Mouse (Mus musculus) heart, postnatal 0 days (tissue): ENCODE data around the gene 1700092M07Rik. TPM values are rescaled to one million over a fixed set of nuclear protein-coding genes. Genes with fewer than 3 reads are reported as not detected.

Experiments used
- ATAC-seq: fragments of 200-750 bp; cut with Nextera tagmentation; 2 replicates; pipeline ENCODE4 v1.8.0; 2017; ENCODE audit warnings: low read depth, moderate number of reproducible peaks, moderate library complexity; ENCODE audit not compliant: insufficient read depth
- DNase-seq: peaks from one replicate; pipeline ENCODE4 v3.0.0-alpha.2; 2016; ENCODE audit warnings: low spot score
- H3K27ac ChIP-seq: fragments of 300-500 bp; sonication (generic); 2 replicates; pipeline ENCODE4 v1.5.1; 2014; ENCODE audit warnings: low read depth, mild to moderate bottlenecking
- H3K27me3 ChIP-seq: fragments of 300-500 bp; sonication (generic); 2 replicates; pipeline ENCODE4 v1.6.1; 2014; ENCODE audit warnings: low read length, mixed read lengths; ENCODE audit not compliant: control insufficient read depth, insufficient read depth
- H3K36me3 ChIP-seq: fragments of 300-500 bp; sonication (generic); replicated peaks from 2 replicates; pipeline ENCODE4 v1.6.1; 2014; ENCODE audit warnings: low read length, mixed read lengths; ENCODE audit not compliant: control insufficient read depth, insufficient read depth
- H3K4me1 ChIP-seq: fragments of 300-500 bp; sonication (generic); 2 replicates; pipeline ENCODE4 v1.6.1; 2014; ENCODE audit warnings: antibody characterized with exemption; ENCODE audit not compliant: control insufficient read depth, insufficient read depth
- H3K4me2 ChIP-seq: fragments of 300-500 bp; sonication (generic); 2 replicates; pipeline ENCODE4 v1.6.1; 2014; ENCODE audit warnings: low read depth, mild to moderate bottlenecking, low read length, moderate library complexity
- H3K4me3 ChIP-seq: fragments of 300-500 bp; sonication (generic); 2 replicates; pipeline ENCODE4 v1.5.1; 2014; ENCODE audit warnings: low read depth, low read length
- H3K9ac ChIP-seq: fragments of 300-500 bp; sonication (generic); replicated peaks from 2 replicates; pipeline ENCODE4 v1.6.1; 2014; ENCODE audit warnings: low read depth, low read length, mixed read lengths
- H3K9me3 ChIP-seq: fragments of 300-500 bp; sonication (generic); replicated peaks from 2 replicates; pipeline ENCODE4 v1.6.1; 2016; ENCODE audit warnings: low read length; ENCODE audit not compliant: control insufficient read depth
- CTCF ChIP-seq: IDR thresholded peaks from 2 replicates; pipeline ENCODE4 v1.5.1; 2016; ENCODE audit warnings: antibody characterized with exemption, control low read depth, low read depth
- EP300 ChIP-seq: IDR thresholded peaks from 2 replicates; pipeline ENCODE4 v1.6.1; 2016; ENCODE audit warnings: antibody characterized with exemption, low read depth
- WGBS: fragments of 180-500 bp; shearing (Covaris S2); extraction: QIAGEN DNeasy Blood & Tissue Kit; methylation state at CpG from one replicate; pipeline ENCODE4 v1.1.7; 2014; 5-methylcytosine and 5-hydroxymethylcytosine counted together
- microRNA-seq: library from miRNA; unstranded; fragments of <30 nt; microRNA quantifications from one replicate; pipeline ENCODE4, GENCODE M21; 2016
- polyA plus RNA-seq: library from polyadenylated mRNA; unstranded; fragments of >200 nt; fragmentation: Nextera tagmentation; extraction: Ambion mirVana; gene quantifications from 2 replicates; pipeline ENCODE4 v1.2.1, GENCODE M21; 2015
- total RNA-seq: library from RNA; depleted of rRNA; stranded (reverse); fragments of >200 nt; gene quantifications from 2 replicates; pipeline ENCODE4 v1.2.3, GENCODE M21; 2014; ENCODE audit warnings: low replicate concordance; rRNA removed

Gene 1700092M07Rik
- total and polyA plus RNA-seq, 2 experiments from 2014 or later: 0.38 TPM; not detected in 1

DNA sequence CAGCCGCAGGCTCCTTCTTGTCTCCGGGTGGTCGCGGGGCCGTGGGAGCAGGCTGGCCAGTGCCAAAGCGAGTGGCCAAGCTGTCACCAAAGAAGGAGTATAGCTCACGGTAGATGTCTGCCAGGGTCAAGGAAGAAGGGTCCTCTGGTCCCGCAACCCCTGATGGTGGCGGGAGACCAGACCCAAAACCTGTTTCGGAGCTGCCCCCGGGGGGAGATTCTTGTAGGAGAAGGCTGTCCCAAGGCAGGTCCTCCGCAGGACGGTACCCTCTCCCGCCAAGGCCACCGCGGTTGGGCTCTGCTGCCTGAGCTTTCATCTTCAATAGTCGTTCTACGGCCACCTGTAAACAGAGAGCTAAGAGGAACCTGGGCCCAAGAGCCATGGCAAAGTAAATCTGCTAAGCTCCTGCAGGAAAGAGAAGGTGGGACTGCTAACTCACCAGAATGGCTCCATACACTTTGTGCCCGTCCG is 34.5 kb downstream of the 1700092M07Rik start:
- no peak for TF ChIP-seq EP300
- TF ChIP-seq CTCF: no peak
- DNase-seq: no peak
- H3K36me3 ChIP-seq: peaks cover 15% of the 10 kb centered on the region
- H3K27ac ChIP-seq: peak overlapping the region; percentile 98
- ATAC-seq: peak; percentile 0; the same call in 1 of the 2 replicates
- peak overlapping the region; percentile 99 for H3K4me2 ChIP-seq
- WGBS: 3% methylated on average over 20 of the region's 20 CpGs
- peak overlapping the region; percentile 75 for H3K4me3 ChIP-seq
- no peaks in the 10 kb centered on the region for H3K27me3 ChIP-seq
- peaks cover 20% of the 10 kb centered on the region for H3K4me1 ChIP-seq
- no peaks in the 10 kb centered on the region for H3K9me3 ChIP-seq
- peak overlapping the region; percentile 96 for H3K9ac ChIP-seq

- WGBS: 1% methylated on average over 32 of the region's 32 CpGs
- peak within 1 kb of the TSS; percentile 67 for H3K9ac ChIP-seq
- no peaks in the 10 kb centered on the region for H3K27me3 ChIP-seq
- H3K4me2 ChIP-seq: peak within 1 kb of the TSS; percentile 86
- H3K4me1 ChIP-seq: no peaks in the 10 kb centered on the region; the same call in 1 of the 2 replicates
- TF ChIP-seq EP300: no peak
- peak; percentile 36 for TF ChIP-seq CTCF
- ATAC-seq (peak; percentile 99), DNase-seq (peak; percentile 95)
- peaks cover 26% of the 10 kb centered on the region for H3K36me3 ChIP-seq
- peak within 1 kb of the TSS; percentile 68 for H3K27ac ChIP-seq
- peak within 1 kb of the TSS; percentile 85 for H3K4me3 ChIP-seq
- no peaks in the 10 kb centered on the region for H3K9me3 ChIP-seq
These were observed 45.7 kb downstream of the 1700092M07Rik start, which contains the start of gene Taf6l for GRCm38 (mm10) chr19:8786008-8786781. TSS of gene Taf6l (minus strand) at chr19:8786417.

DNA sequence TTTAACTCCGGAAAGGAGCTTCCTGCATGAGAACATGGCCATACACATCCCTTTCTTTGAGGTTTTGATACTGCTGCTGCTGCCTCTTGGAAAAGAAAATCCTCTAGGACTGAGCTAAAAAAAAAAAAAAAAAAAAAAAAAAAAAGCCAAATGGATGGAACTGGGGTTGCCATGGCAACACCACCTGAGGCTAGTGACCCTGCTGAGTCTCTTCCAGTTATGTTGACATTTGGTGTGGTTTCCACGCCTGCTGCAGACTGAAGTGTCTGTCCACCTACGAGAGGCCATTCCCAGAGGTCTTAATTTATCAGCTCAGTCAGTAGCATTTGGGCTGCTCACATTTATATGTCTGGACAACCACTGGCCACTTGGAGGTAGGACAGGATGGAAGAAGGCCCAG is 48.0 kb downstream of the 1700092M07Rik start:
- Histone ChIP-seq H3K4me2 (no peak overlapping the region), H3K9me3 (no peaks in the 10 kb centered on the region), H3K4me3 (no peak overlapping the region), H3K27me3 (no peaks in the 10 kb centered on the region), H3K36me3 (peaks cover 17% of the 10 kb centered on the region), H3K9ac (no peak overlapping the region), H3K27ac (no peak overlapping the region), H3K4me1 (no peaks in the 10 kb centered on the region; the same call in 1 of the 2 replicates)
- WGBS: 47% methylated on average over 3 of the region's 3 CpGs
- TF ChIP-seq EP300 (no peak), CTCF (no peak)
- no peak for DNase-seq
- no peak for ATAC-seq

- Histone ChIP-seq H3K9ac (no peak overlapping the region), H3K4me1 (no peaks in the 10 kb centered on the region; the same call in 1 of the 2 replicates), H3K36me3 (peaks cover 19% of the 10 kb centered on the region), H3K4me3 (no peak overlapping the region), H3K9me3 (no peaks in the 10 kb centered on the region), H3K27me3 (no peaks in the 10 kb centered on the region), H3K4me2 (no peak overlapping the region), H3K27ac (no peak overlapping the region)
- no peak for TF ChIP-seq EP300
- 52% methylated on average over 1 of the region's 1 CpGs for WGBS
- DNase-seq (no peak), ATAC-seq (no peak)
These were observed 48.7 kb downstream of the 1700092M07Rik start for GRCm38 (mm10) chr19:8789171-8789570.

- TF ChIP-seq EP300 (no peak), CTCF (no peak)
- DNase-seq: no peak
- no peak overlapping the region for H3K4me2 ChIP-seq
- no peaks in the 10 kb centered on the region for H3K27me3 ChIP-seq
- no peak overlapping the region for H3K27ac ChIP-seq
- H3K4me1 ChIP-seq: no peaks in the 10 kb centered on the region; the same call in 1 of the 2 replicates
- H3K9ac ChIP-seq: no peak overlapping the region
- H3K36me3 ChIP-seq: peaks cover 29% of the 10 kb centered on the region
- no peak for ATAC-seq
- WGBS: 74% methylated on average over 7 of the region's 7 CpGs
- H3K4me3 ChIP-seq: no peak overlapping the region
- no peaks in the 10 kb centered on the region for H3K9me3 ChIP-seq
These were observed 49.7 kb downstream of the 1700092M07Rik start for GRCm38 (mm10) chr19:8790171-8790570.

Small RNA genes lying within 50 kb of the gene (microRNA-seq; reads per million reads assigned to microRNA genes)
- gene Mir6992: not detected

Other genes starting within 250 kb of the 1700092M07Rik start
Only the 30 nearest of the 33 such genes appear.
- gene Slc22a8, start 149.5 kb upstream of the 1700092M07Rik start, total RNA-seq: not detected in 2 replicates
- gene Slc22a8, start 149.5 kb upstream of the 1700092M07Rik start, polyA plus RNA-seq: 0.05 and 0.18 TPM in 2 replicates
- 0.04 TPM in 1 of 2 replicates, not detected in the other for gene Slc22a6, start 122.7 kb upstream of the 1700092M07Rik start, total RNA-seq
- gene Slc22a6, start 122.7 kb upstream of the 1700092M07Rik start, polyA plus RNA-seq: not detected in 2 replicates
- not detected in 2 replicates for gene Chrm1, start 76.9 kb upstream of the 1700092M07Rik start, total RNA-seq
- 0.05 TPM in 1 of 2 replicates, not detected in the other for gene Chrm1, start 76.9 kb upstream of the 1700092M07Rik start, polyA plus RNA-seq
- 38.3 and 66.4 TPM in 2 replicates for gene Slc3a2, start 17.3 kb upstream of the 1700092M07Rik start, total RNA-seq
- 40.9 and 41.5 TPM in 2 replicates for gene Slc3a2, start 17.3 kb upstream of the 1700092M07Rik start, polyA plus RNA-seq
- 40.8 and 45.8 TPM in 2 replicates for gene Wdr74, start 4.9 kb upstream of the 1700092M07Rik start, total RNA-seq
- 35.4 and 36.6 TPM in 2 replicates for gene Wdr74, start 4.9 kb upstream of the 1700092M07Rik start, polyA plus RNA-seq
- 104 and 105 TPM in 2 replicates for gene Stx5a, start 695 bp downstream of the 1700092M07Rik start, total RNA-seq
- 57.0 and 63.6 TPM in 2 replicates for gene Stx5a, start 695 bp downstream of the 1700092M07Rik start, polyA plus RNA-seq
- 42.3 and 46.8 TPM in 2 replicates for gene Nxf1, start 16.4 kb downstream of the 1700092M07Rik start, total RNA-seq
- 54.8 and 59.2 TPM in 2 replicates for gene Nxf1, start 16.4 kb downstream of the 1700092M07Rik start, polyA plus RNA-seq
- gene Tmem223, start 30.3 kb downstream of the 1700092M07Rik start, total RNA-seq: 283 and 306 TPM in 2 replicates
- gene Tmem223, start 30.3 kb downstream of the 1700092M07Rik start, polyA plus RNA-seq: 214 and 228 TPM in 2 replicates
- 38.6 and 83.7 TPM in 2 replicates for gene Tmem179b, start 33.7 kb downstream of the 1700092M07Rik start, total RNA-seq
- 46.7 and 49.1 TPM in 2 replicates for gene Tmem179b, start 33.7 kb downstream of the 1700092M07Rik start, polyA plus RNA-seq
- gene Taf6l, start 45.7 kb downstream of the 1700092M07Rik start, total RNA-seq: 11.7 and 14.9 TPM in 2 replicates
- 12.8 and 14.5 TPM in 2 replicates for gene Taf6l, start 45.7 kb downstream of the 1700092M07Rik start, polyA plus RNA-seq
- 47.7 and 59.8 TPM in 2 replicates for gene Polr2g, start 57.9 kb downstream of the 1700092M07Rik start, total RNA-seq
- gene Polr2g, start 57.9 kb downstream of the 1700092M07Rik start, polyA plus RNA-seq: 143 and 144 TPM in 2 replicates
- 1.5 and 1.6 TPM in 2 replicates for gene Zbtb3, start 61.8 kb downstream of the 1700092M07Rik start, total RNA-seq
- 2.7 and 3.1 TPM in 2 replicates for gene Zbtb3, start 61.8 kb downstream of the 1700092M07Rik start, polyA plus RNA-seq
- 20.0 and 27.2 TPM in 2 replicates for gene Ttc9c, start 78.6 kb downstream of the 1700092M07Rik start, total RNA-seq
- gene Ttc9c, start 78.6 kb downstream of the 1700092M07Rik start, polyA plus RNA-seq: 21.1 and 21.4 TPM in 2 replicates
- 7.1 and 12.6 TPM in 2 replicates for gene Hnrnpul2, start 79.3 kb downstream of the 1700092M07Rik start, total RNA-seq
- 2.5 and 2.6 TPM in 2 replicates for gene Hnrnpul2, start 79.3 kb downstream of the 1700092M07Rik start, polyA plus RNA-seq
- gene AC129217.1, start 89.1 kb downstream of the 1700092M07Rik start, total RNA-seq: 7.0 TPM in 1 of 2 replicates, not detected in the other
- not detected in 2 replicates for gene AC129217.1, start 89.1 kb downstream of the 1700092M07Rik start, polyA plus RNA-seq
- gene Bscl2, start 96.7 kb downstream of the 1700092M07Rik start, total RNA-seq: 34.7 and 54.2 TPM in 2 replicates
- gene Bscl2, start 96.7 kb downstream of the 1700092M07Rik start, polyA plus RNA-seq: 32.1 and 33.3 TPM in 2 replicates
- not detected in 2 replicates for gene Gng3, start 98.5 kb downstream of the 1700092M07Rik start, total RNA-seq
- gene Gng3, start 98.5 kb downstream of the 1700092M07Rik start, polyA plus RNA-seq: 0.29 and 0.48 TPM in 2 replicates
- gene Lrrn4cl, start 110.0 kb downstream of the 1700092M07Rik start, total RNA-seq: 5.8 and 8.4 TPM in 2 replicates
- gene Lrrn4cl, start 110.0 kb downstream of the 1700092M07Rik start, polyA plus RNA-seq: 1.5 and 1.8 TPM in 2 replicates
- gene Ubxn1, start 130.8 kb downstream of the 1700092M07Rik start, total RNA-seq: 58.1 and 100.0 TPM in 2 replicates
- gene Ubxn1, start 130.8 kb downstream of the 1700092M07Rik start, polyA plus RNA-seq: 138 and 141 TPM in 2 replicates
- gene Uqcc3, start 140.2 kb downstream of the 1700092M07Rik start, total RNA-seq: 12.6 and 38.2 TPM in 2 replicates
- 91.9 and 102 TPM in 2 replicates for gene Uqcc3, start 140.2 kb downstream of the 1700092M07Rik start, polyA plus RNA-seq
- 0.65 and 1.3 TPM in 2 replicates for gene Lbhd1, start 143.0 kb downstream of the 1700092M07Rik start, total RNA-seq
- gene Lbhd1, start 143.0 kb downstream of the 1700092M07Rik start, polyA plus RNA-seq: 30.3 and 31.2 TPM in 2 replicates
- not detected in 2 replicates for gene Gm49403, start 143.2 kb downstream of the 1700092M07Rik start, total RNA-seq
- gene Gm49403, start 143.2 kb downstream of the 1700092M07Rik start, polyA plus RNA-seq: not detected in 2 replicates
- gene 1810009A15Rik, start 148.1 kb downstream of the 1700092M07Rik start, total RNA-seq: 28.4 and 31.4 TPM in 2 replicates
- gene 1810009A15Rik, start 148.1 kb downstream of the 1700092M07Rik start, polyA plus RNA-seq: 37.3 and 40.5 TPM in 2 replicates
- not detected in 2 replicates for gene Gm49416, start 148.2 kb downstream of the 1700092M07Rik start, total RNA-seq
- not detected in 2 replicates for gene Gm49416, start 148.2 kb downstream of the 1700092M07Rik start, polyA plus RNA-seq
- gene Ints5, start 152.3 kb downstream of the 1700092M07Rik start, total RNA-seq: 25.6 and 32.0 TPM in 2 replicates
- gene Ints5, start 152.3 kb downstream of the 1700092M07Rik start, polyA plus RNA-seq: 12.8 and 14.2 TPM in 2 replicates
- gene Ganab, start 157.4 kb downstream of the 1700092M07Rik start, total RNA-seq: 56.3 and 65.5 TPM in 2 replicates
- 25.6 and 26.4 TPM in 2 replicates for gene Ganab, start 157.4 kb downstream of the 1700092M07Rik start, polyA plus RNA-seq
- gene B3gat3, start 179.7 kb downstream of the 1700092M07Rik start, total RNA-seq: 41.5 and 54.2 TPM in 2 replicates
- gene B3gat3, start 179.7 kb downstream of the 1700092M07Rik start, polyA plus RNA-seq: 26.8 and 29.1 TPM in 2 replicates
- 1.5 and 10.2 TPM in 2 replicates for gene Rom1, start 188.6 kb downstream of the 1700092M07Rik start, total RNA-seq
- gene Rom1, start 188.6 kb downstream of the 1700092M07Rik start, polyA plus RNA-seq: 3.2 TPM in 2 replicates
- gene Eml3, start 188.8 kb downstream of the 1700092M07Rik start, total RNA-seq: 6.7 and 21.0 TPM in 2 replicates
- gene Eml3, start 188.8 kb downstream of the 1700092M07Rik start, polyA plus RNA-seq: 9.6 and 10.1 TPM in 2 replicates
- gene Mta2, start 201.2 kb downstream of the 1700092M07Rik start, total RNA-seq: 55.1 and 57.9 TPM in 2 replicates
- gene Mta2, start 201.2 kb downstream of the 1700092M07Rik start, polyA plus RNA-seq: 47.6 and 51.5 TPM in 2 replicates